15 mouse cellular contexts compared by ENCODE assay signal in the genomic region with DNA sequence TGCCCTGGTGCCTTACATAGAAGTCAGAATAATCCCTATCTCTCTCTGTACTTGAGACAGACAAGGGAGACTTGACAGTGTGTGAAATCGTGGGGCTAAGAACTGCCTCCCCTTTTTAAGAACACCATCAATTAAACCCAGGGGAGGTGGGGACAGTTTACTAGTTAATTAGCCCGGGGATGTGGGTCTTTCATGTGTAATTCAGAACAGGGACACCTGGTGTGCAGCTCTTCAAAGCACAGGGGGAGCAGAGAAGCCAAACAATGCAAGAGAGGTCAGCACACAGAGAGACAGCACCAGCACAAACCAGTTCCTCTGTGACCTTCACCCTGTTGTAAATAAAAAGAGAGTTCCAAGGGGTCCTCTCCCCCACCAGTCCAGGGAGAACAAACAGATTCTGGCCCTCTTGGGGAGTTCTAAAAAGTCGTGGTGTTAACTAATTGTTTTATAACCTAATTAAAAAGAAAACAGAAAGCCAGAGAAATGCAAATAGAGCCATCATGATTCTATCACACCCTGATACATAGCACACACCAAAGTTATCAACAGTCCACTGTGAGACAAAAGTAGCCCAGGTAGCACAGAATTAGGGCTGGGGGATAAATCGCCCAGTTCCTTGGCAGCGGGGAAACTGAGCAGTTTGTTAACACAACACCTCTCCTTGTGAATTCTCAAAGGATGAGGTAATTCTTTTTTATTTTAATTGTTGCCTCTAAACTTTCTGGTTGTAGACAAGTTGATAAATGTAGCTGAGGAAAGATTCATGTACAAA.
DNase-seq lines count a peak whose midpoint lies in the region; ATAC-seq and TF ChIP-seq lines count a peak whose summit lies in the region.
"Had no signal": no experiment of that assay in that cellular context is flagged by ENCODE, and none has a peak within 500 bp of the region (broad histone marks: within the 10 kb centered on the region; RNA-seq: fewer than 3 reads in every experiment).

No protein-coding gene starts in this region.

- TF ChIP-seq CTCF in gastrocnemius, adult 2 months (IDR thresholded peaks at IDR 0.05) = no peak
- no peak for TF ChIP-seq CTCF in layer of hippocampus, adult 2 months (conservative IDR thresholded peaks at IDR 0.05)

- 16% methylated on average over 5 of the region's 5 CpGs for WGBS in heart, embryonic 15.5 days
- WGBS in midbrain, embryonic 13.5 days = 7% methylated on average over 5 of the region's 5 CpGs
- 16% methylated on average over 5 of the region's 5 CpGs for WGBS in midbrain, embryonic 16.5 days
- WGBS in forebrain, embryonic 12.5 days = 2% methylated on average over 5 of the region's 5 CpGs
- 5% methylated on average over 5 of the region's 5 CpGs for WGBS in neural tube, embryonic 14.5 days

- peaks cover 12% of the 10 kb centered on the region for H3K4me1 ChIP-seq in heart, embryonic 15.5 days (replicated peaks)
- peaks cover 14% of the 10 kb centered on the region for H3K4me1 ChIP-seq in midbrain, embryonic 13.5 days (replicated peaks)
- peaks cover 2% of the 10 kb centered on the region; the same call in 1 of the 2 replicates for H3K4me1 ChIP-seq in midbrain, embryonic 16.5 days (ENCODE audit: control insufficient read depth, insufficient read depth, low read length)
- peaks cover 13% of the 10 kb centered on the region for H3K4me1 ChIP-seq in forebrain, embryonic 12.5 days
- peaks cover 2% of the 10 kb centered on the region; the same call in 1 of the 2 replicates for H3K4me1 ChIP-seq in neural tube, embryonic 14.5 days (ENCODE audit: control insufficient read depth, insufficient read depth, low read length)

- no peak overlapping the region for H3K4me3 ChIP-seq in heart, embryonic 15.5 days
- H3K4me3 ChIP-seq in midbrain, embryonic 13.5 days (replicated peaks) = no peak overlapping the region
- H3K4me3 ChIP-seq in midbrain, embryonic 16.5 days (ENCODE audit: low read depth, low read length) = no peak overlapping the region
- H3K4me3 ChIP-seq in forebrain, embryonic 12.5 days (replicated peaks) = no peak overlapping the region
- no peak overlapping the region for H3K4me3 ChIP-seq in neural tube, embryonic 14.5 days (ENCODE audit: low read depth, low read length)
- H3K4me3 ChIP-seq in gastrocnemius, adult 2 months = no peak overlapping the region
- H3K4me3 ChIP-seq in layer of hippocampus, adult 2 months = no peak overlapping the region

- no peak overlapping the region for H3K9ac ChIP-seq in heart, embryonic 15.5 days
- no peak overlapping the region for H3K9ac ChIP-seq in midbrain, embryonic 13.5 days (replicated peaks)
- H3K9ac ChIP-seq in midbrain, embryonic 16.5 days (ENCODE audit: low read depth, low read length) = no peak overlapping the region
- no peak overlapping the region for H3K9ac ChIP-seq in forebrain, embryonic 12.5 days
- no peak overlapping the region for H3K9ac ChIP-seq in neural tube, embryonic 14.5 days (replicated peaks; ENCODE audit: low read depth, low read length)

- no peak for ATAC-seq in heart, embryonic 15.5 days (replicated peaks; ENCODE audit: insufficient number of reproducible peaks, insufficient read depth, low FRiP score, low read depth)
- ATAC-seq in midbrain, embryonic 13.5 days = 0 out of 2 replicates have a peak, but pooled peaks have one; percentile 56
- ATAC-seq in midbrain, embryonic 16.5 days = no peak
- ATAC-seq in forebrain, embryonic 12.5 days (ENCODE audit: low FRiP score) = peak; percentile 71
- 0 out of 2 replicates have a peak, but pooled peaks have one; percentile 14 for ATAC-seq in neural tube, embryonic 14.5 days (ENCODE audit: low read depth)

- H3K4me2 ChIP-seq in heart, embryonic 15.5 days = peak overlapping the region; percentile 33
- no peak overlapping the region for H3K4me2 ChIP-seq in midbrain, embryonic 13.5 days (replicated peaks)
- no peak overlapping the region for H3K4me2 ChIP-seq in midbrain, embryonic 16.5 days (ENCODE audit: low read length)
- 0 out of 2 replicates have a peak overlapping the region, but pooled peaks have one; percentile 6 for H3K4me2 ChIP-seq in forebrain, embryonic 12.5 days
- H3K4me2 ChIP-seq in neural tube, embryonic 14.5 days (ENCODE audit: low read depth, low read length) = no peak overlapping the region

- 0 out of 2 replicates have a peak overlapping the region, but pooled peaks have one; percentile 12 for H3K27ac ChIP-seq in heart, embryonic 15.5 days
- no peak overlapping the region for H3K27ac ChIP-seq in midbrain, embryonic 13.5 days
- no peak overlapping the region for H3K27ac ChIP-seq in midbrain, embryonic 16.5 days (ENCODE audit: low read length)
- peak overlapping the region; percentile 63 for H3K27ac ChIP-seq in forebrain, embryonic 12.5 days
- H3K27ac ChIP-seq in neural tube, embryonic 14.5 days (ENCODE audit: low read depth, low read length) = no peak overlapping the region
- no peak overlapping the region for H3K27ac ChIP-seq in gastrocnemius, adult 2 months
- H3K27ac ChIP-seq in layer of hippocampus, adult 2 months = no peak overlapping the region
- H3K27ac ChIP-seq: macrophage had no signal

- intact Hi-C loops in gastrocnemius, adult 2 months (cut with DNase I) = no loop called here

- DNase-seq in heart, adult 9 months (ENCODE audit: low spot score in 2 of 2) = no peak
- DNase-seq in gastrocnemius, adult 2 months = no peak
- DNase-seq in layer of hippocampus, adult 2 months (ENCODE audit: low spot score in 2 of 2) = no peak
- DNase-seq: adrenal gland, adult 2 months; cerebellum, adult 11-12 months; gastrocnemius, postnatal 36 days; kidney, adult 18-20 months; thymus, postnatal 36 days had no signal

- no peaks in the 10 kb centered on the region for H3K9me3 ChIP-seq in heart, embryonic 15.5 days (replicated peaks)
- H3K9me3 ChIP-seq in midbrain, embryonic 13.5 days = no peaks in the 10 kb centered on the region
- no peaks in the 10 kb centered on the region for H3K9me3 ChIP-seq in midbrain, embryonic 16.5 days (replicated peaks; ENCODE audit: control insufficient read depth, low read length, poor library complexity, severe bottlenecking)
- H3K9me3 ChIP-seq in forebrain, embryonic 12.5 days = no peaks in the 10 kb centered on the region; the same call in 1 of the 2 replicates
- no peaks in the 10 kb centered on the region for H3K9me3 ChIP-seq in neural tube, embryonic 14.5 days (ENCODE audit: control insufficient read depth, low read length)

- H3K27me3 ChIP-seq in heart, embryonic 15.5 days = no peaks in the 10 kb centered on the region
- no peaks in the 10 kb centered on the region for H3K27me3 ChIP-seq in midbrain, embryonic 13.5 days
- H3K27me3 ChIP-seq in midbrain, embryonic 16.5 days (ENCODE audit: control insufficient read depth, insufficient read depth, low read depth, low read length) = no peaks in the 10 kb centered on the region
- H3K27me3 ChIP-seq in forebrain, embryonic 12.5 days = no peaks in the 10 kb centered on the region
- H3K27me3 ChIP-seq in neural tube, embryonic 14.5 days (ENCODE audit: control insufficient read depth, insufficient read depth, low read length) = peaks cover under 1% of the 10 kb centered on the region; the same call in 1 of the 2 replicates
- H3K27me3 ChIP-seq: CH12.LX had no signal

- no peaks in the 10 kb centered on the region for H3K36me3 ChIP-seq in heart, embryonic 15.5 days
- H3K36me3 ChIP-seq in midbrain, embryonic 13.5 days = no peaks in the 10 kb centered on the region
- H3K36me3 ChIP-seq in midbrain, embryonic 16.5 days (ENCODE audit: control insufficient read depth, insufficient read depth, low read length) = no peaks in the 10 kb centered on the region
- H3K36me3 ChIP-seq in forebrain, embryonic 12.5 days (replicated peaks) = no peaks in the 10 kb centered on the region
- H3K36me3 ChIP-seq in neural tube, embryonic 14.5 days (ENCODE audit: control insufficient read depth, insufficient read depth, low read length) = no peaks in the 10 kb centered on the region

Comparison
In these comparisons a context has a peak if more than half of its experiments do, and no peak if none do; other contexts are left out.
1. ATAC-seq: peak in midbrain, embryonic 13.5 days (single experiment), forebrain, embryonic 12.5 days (single experiment) and neural tube, embryonic 14.5 days (single experiment); none in heart, embryonic 15.5 days (single experiment) and midbrain, embryonic 16.5 days (single experiment).
2. H3K27ac ChIP-seq: peak in heart, embryonic 15.5 days (single experiment) and forebrain, embryonic 12.5 days (single experiment); none in midbrain, embryonic 13.5 days (single experiment), midbrain, embryonic 16.5 days (single experiment), neural tube, embryonic 14.5 days (single experiment), gastrocnemius, adult 2 months (single experiment) and layer of hippocampus, adult 2 months (single experiment).
3. H3K4me2 ChIP-seq: peak in heart, embryonic 15.5 days (single experiment) and forebrain, embryonic 12.5 days (single experiment); none in midbrain, embryonic 13.5 days (single experiment), midbrain, embryonic 16.5 days (single experiment) and neural tube, embryonic 14.5 days (single experiment).